Mouse (Mus musculus) heart, postnatal 0 days (tissue): ENCODE results near the gene Fbxw20. TPM values are rescaled to one million over a fixed set of nuclear protein-coding genes. Genes with fewer than 3 reads are reported as not detected.

Experiments used
- ATAC-seq: fragments of 200-750 bp; cut with Nextera tagmentation; 2 replicates; pipeline ENCODE4 v1.8.0; 2017; ENCODE audit warnings: low read depth, moderate number of reproducible peaks, moderate library complexity; ENCODE audit not compliant: insufficient read depth
- DNase-seq: peaks from one replicate; pipeline ENCODE4 v3.0.0-alpha.2; 2016; ENCODE audit warnings: low spot score
- H3K27ac ChIP-seq: fragments of 300-500 bp; sonication (generic); 2 replicates; pipeline ENCODE4 v1.5.1; 2014; ENCODE audit warnings: low read depth, mild to moderate bottlenecking
- H3K27me3 ChIP-seq: fragments of 300-500 bp; sonication (generic); 2 replicates; pipeline ENCODE4 v1.6.1; 2014; ENCODE audit warnings: low read length, mixed read lengths; ENCODE audit not compliant: control insufficient read depth, insufficient read depth
- H3K36me3 ChIP-seq: fragments of 300-500 bp; sonication (generic); replicated peaks from 2 replicates; pipeline ENCODE4 v1.6.1; 2014; ENCODE audit warnings: low read length, mixed read lengths; ENCODE audit not compliant: control insufficient read depth, insufficient read depth
- H3K4me1 ChIP-seq: fragments of 300-500 bp; sonication (generic); 2 replicates; pipeline ENCODE4 v1.6.1; 2014; ENCODE audit warnings: antibody characterized with exemption; ENCODE audit not compliant: control insufficient read depth, insufficient read depth
- H3K4me2 ChIP-seq: fragments of 300-500 bp; sonication (generic); 2 replicates; pipeline ENCODE4 v1.6.1; 2014; ENCODE audit warnings: low read depth, mild to moderate bottlenecking, low read length, moderate library complexity
- H3K4me3 ChIP-seq: fragments of 300-500 bp; sonication (generic); 2 replicates; pipeline ENCODE4 v1.5.1; 2014; ENCODE audit warnings: low read depth, low read length
- H3K9ac ChIP-seq: fragments of 300-500 bp; sonication (generic); replicated peaks from 2 replicates; pipeline ENCODE4 v1.6.1; 2014; ENCODE audit warnings: low read depth, low read length, mixed read lengths
- H3K9me3 ChIP-seq: fragments of 300-500 bp; sonication (generic); replicated peaks from 2 replicates; pipeline ENCODE4 v1.6.1; 2016; ENCODE audit warnings: low read length; ENCODE audit not compliant: control insufficient read depth
- CTCF ChIP-seq: IDR thresholded peaks from 2 replicates; pipeline ENCODE4 v1.5.1; 2016; ENCODE audit warnings: antibody characterized with exemption, control low read depth, low read depth
- EP300 ChIP-seq: IDR thresholded peaks from 2 replicates; pipeline ENCODE4 v1.6.1; 2016; ENCODE audit warnings: antibody characterized with exemption, low read depth
- WGBS: fragments of 180-500 bp; shearing (Covaris S2); extraction: QIAGEN DNeasy Blood & Tissue Kit; methylation state at CpG from one replicate; pipeline ENCODE4 v1.1.7; 2014; 5-methylcytosine and 5-hydroxymethylcytosine counted together
- polyA plus RNA-seq: library from polyadenylated mRNA; unstranded; fragments of >200 nt; fragmentation: Nextera tagmentation; extraction: Ambion mirVana; gene quantifications from 2 replicates; pipeline ENCODE4 v1.2.1, GENCODE M21; 2015
- total RNA-seq: library from RNA; depleted of rRNA; stranded (reverse); fragments of >200 nt; gene quantifications from 2 replicates; pipeline ENCODE4 v1.2.3, GENCODE M21; 2014; ENCODE audit warnings: low replicate concordance; rRNA removed

Fbxw20 gene
- total and polyA plus RNA-seq, 2 experiments from 2014 or later: 1.5 TPM; not detected in 1

- ATAC-seq (no peak), DNase-seq (no peak)
- WGBS: 75% methylated on average over 1 of the region's 1 CpGs
- Histone ChIP-seq H3K9ac (no peak overlapping the region), H3K4me2 (no peak overlapping the region), H3K9me3 (peaks cover 11% of the 10 kb centered on the region; the same call in 1 of the 2 replicates), H3K27ac (no peak overlapping the region), H3K4me1 (no peaks in the 10 kb centered on the region), H3K27me3 (no peaks in the 10 kb centered on the region), H3K4me3 (no peak overlapping the region), H3K36me3 (no peaks in the 10 kb centered on the region)
- no peak for TF ChIP-seq EP300
- no peak for TF ChIP-seq CTCF
Measured at GRCm38 (mm10) chr9:109177208-109177607, 57.3 kb downstream of the Fbxw20 start.

GRCm38 (mm10) chr9:109176301-109176700 lies 58.3 kb downstream of the Fbxw20 start:
- Histone ChIP-seq H3K4me3 (no peak overlapping the region), H3K9me3 (peaks cover 11% of the 10 kb centered on the region; the same call in 1 of the 2 replicates), H3K36me3 (no peaks in the 10 kb centered on the region), H3K27ac (no peak overlapping the region), H3K27me3 (no peaks in the 10 kb centered on the region), H3K4me2 (no peak overlapping the region), H3K9ac (no peak overlapping the region), H3K4me1 (no peaks in the 10 kb centered on the region)
- DNase-seq: no peak
- no peak for ATAC-seq
- WGBS: 63% methylated on average over 1 of the region's 1 CpGs
- TF ChIP-seq CTCF: no peak
- TF ChIP-seq EP300: no peak

Other genes with a start within 250 kb of the Fbxw20 start
- gene Ucn2, start 248.7 kb downstream of the Fbxw20 start, total RNA-seq: not detected in 2 replicates
- not detected in 2 replicates for gene Ucn2, start 248.7 kb downstream of the Fbxw20 start, polyA plus RNA-seq
- gene Pfkfb4, start 243.0 kb downstream of the Fbxw20 start, total RNA-seq: 4.0 and 7.6 TPM in 2 replicates
- 2.3 and 3.1 TPM in 2 replicates for gene Pfkfb4, start 243.0 kb downstream of the Fbxw20 start, polyA plus RNA-seq
- gene Shisa5, start 196.2 kb downstream of the Fbxw20 start, total RNA-seq: 76.9 and 102 TPM in 2 replicates
- 49.0 and 51.8 TPM in 2 replicates for gene Shisa5, start 196.2 kb downstream of the Fbxw20 start, polyA plus RNA-seq
- 21.6 and 44.2 TPM in 2 replicates for gene Trex1, start 175.0 kb downstream of the Fbxw20 start, total RNA-seq
- gene Trex1, start 175.0 kb downstream of the Fbxw20 start, polyA plus RNA-seq: 14.5 and 14.6 TPM in 2 replicates
- gene Atrip, start 160.6 kb downstream of the Fbxw20 start, total RNA-seq: 17.1 and 31.2 TPM in 2 replicates
- gene Atrip, start 160.6 kb downstream of the Fbxw20 start, polyA plus RNA-seq: 11.1 and 11.7 TPM in 2 replicates
- gene Ccdc51, start 152.3 kb downstream of the Fbxw20 start, total RNA-seq: 11.6 and 19.5 TPM in 2 replicates
- 14.3 and 14.6 TPM in 2 replicates for gene Ccdc51, start 152.3 kb downstream of the Fbxw20 start, polyA plus RNA-seq
- gene Tma7, start 152.2 kb downstream of the Fbxw20 start, total RNA-seq: 70.4 and 74.5 TPM in 2 replicates
- 490 and 527 TPM in 2 replicates for gene Tma7, start 152.2 kb downstream of the Fbxw20 start, polyA plus RNA-seq
- gene Plxnb1, start 139.4 kb downstream of the Fbxw20 start, total RNA-seq: 26.1 and 54.3 TPM in 2 replicates
- gene Plxnb1, start 139.4 kb downstream of the Fbxw20 start, polyA plus RNA-seq: 3.0 and 3.3 TPM in 2 replicates
- not detected in 2 replicates for gene Fbxw21, start 72.7 kb downstream of the Fbxw20 start, total RNA-seq
- gene Fbxw21, start 72.7 kb downstream of the Fbxw20 start, polyA plus RNA-seq: not detected in 2 replicates
- not detected in 2 replicates for gene Fbxw13, start 38.8 kb downstream of the Fbxw20 start, total RNA-seq
- gene Fbxw13, start 38.8 kb downstream of the Fbxw20 start, polyA plus RNA-seq: not detected in 2 replicates
- gene Fbxw14, start 52.9 kb upstream of the Fbxw20 start, total RNA-seq: not detected in 2 replicates
- gene Fbxw14, start 52.9 kb upstream of the Fbxw20 start, polyA plus RNA-seq: not detected in 2 replicates
- not detected in 2 replicates for gene Fbxw28, start 104.9 kb upstream of the Fbxw20 start, total RNA-seq
- gene Fbxw28, start 104.9 kb upstream of the Fbxw20 start, polyA plus RNA-seq: not detected in 2 replicates
- not detected in 2 replicates for gene Fbxw22, start 169.5 kb upstream of the Fbxw20 start, total RNA-seq
- not detected in 2 replicates for gene Fbxw22, start 169.5 kb upstream of the Fbxw20 start, polyA plus RNA-seq
- not detected in 2 replicates for gene Fbxw16, start 214.4 kb upstream of the Fbxw20 start, total RNA-seq
- gene Fbxw16, start 214.4 kb upstream of the Fbxw20 start, polyA plus RNA-seq: not detected in 2 replicates